37 mouse cellular contexts compared by ENCODE assay signal in the genomic region with DNA sequence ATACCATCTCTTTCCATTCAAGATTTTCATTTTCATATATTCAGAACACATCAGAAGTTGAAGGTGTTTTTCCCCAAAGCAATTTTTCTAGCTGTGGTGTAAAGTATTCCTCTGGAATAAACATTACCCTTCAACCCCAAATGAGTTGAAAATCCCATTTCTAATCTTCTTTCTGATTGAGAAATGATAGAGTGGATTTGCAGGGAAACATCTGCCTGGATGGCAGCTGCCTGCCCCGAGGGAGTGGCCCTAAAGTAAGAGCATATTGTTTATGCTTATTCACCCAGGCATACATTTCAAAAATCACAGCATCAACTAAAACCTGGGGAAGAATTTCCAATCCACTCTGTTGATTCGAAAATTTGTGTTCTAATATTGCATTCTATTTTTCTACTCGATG. TPM values are rescaled to one million over a fixed set of nuclear protein-coding genes. Genes with fewer than 3 reads are reported as not detected.
"Had no signal": no experiment of that assay in that cellular context is flagged by ENCODE, and none has a peak within 500 bp of the region (broad histone marks: within the 10 kb centered on the region; RNA-seq: fewer than 3 reads in every experiment).

No protein-coding gene starts in this region.

- H3K36me3 ChIP-seq: heart, embryonic 10.5 days; heart, embryonic 12.5 days; hindbrain, embryonic 13.5 days; hindbrain, embryonic 15.5 days; kidney, embryonic 15.5 days; limb, embryonic 13.5 days; limb, embryonic 15.5 days had no signal

- H3K4me1 ChIP-seq: heart, embryonic 12.5 days; limb, embryonic 15.5 days had no signal

- H3K4me3 ChIP-seq: heart, embryonic 10.5 days; heart, embryonic 12.5 days; hindbrain, embryonic 13.5 days; hindbrain, embryonic 15.5 days; kidney, embryonic 15.5 days; limb, embryonic 13.5 days; limb, embryonic 15.5 days had no signal

- H3K9ac ChIP-seq: forebrain, postnatal 0 days; heart, embryonic 12.5 days; hindbrain, embryonic 13.5 days; hindbrain, embryonic 15.5 days; kidney, embryonic 15.5 days; limb, embryonic 13.5 days; limb, embryonic 15.5 days had no signal

- H3K27me3 ChIP-seq: heart, embryonic 12.5 days; hindbrain, embryonic 13.5 days; limb, embryonic 13.5 days; limb, embryonic 15.5 days had no signal

- H3K9me3 ChIP-seq: heart, embryonic 10.5 days; heart, embryonic 12.5 days; hindbrain, embryonic 13.5 days; hindbrain, embryonic 15.5 days; kidney, embryonic 15.5 days; limb, embryonic 13.5 days; limb, embryonic 15.5 days had no signal

- DNase-seq: forebrain, postnatal 0 days; gastrocnemius, postnatal 14 days; gastrocnemius, postnatal 36 days; heart, adult 18-20 months; heart, postnatal 10 days; kidney, adult 11 months; kidney, adult 2 months; kidney, adult 9 months; kidney, postnatal 14 days; kidney, postnatal 36 days; layer of hippocampus, adult 9-11 months; layer of hippocampus, postnatal 36 days; left cerebral cortex, postnatal 4 days had no signal

- ATAC-seq: forebrain, postnatal 0 days; hindbrain, postnatal 0 days; intestine, embryonic 16.5 days had no signal

- H3K27ac ChIP-seq: heart, embryonic 10.5 days; hindbrain, embryonic 13.5 days; hindbrain, embryonic 15.5 days; hindbrain, postnatal 0 days; kidney, embryonic 15.5 days; kidney, postnatal 0 days; limb, embryonic 13.5 days; limb, embryonic 15.5 days had no signal

- H3K4me2 ChIP-seq: heart, embryonic 12.5 days; hindbrain, embryonic 13.5 days; hindbrain, embryonic 15.5 days; kidney, embryonic 15.5 days; limb, embryonic 13.5 days; limb, embryonic 15.5 days had no signal

RNA-seq across cellular contexts. Expression of a gene that starts 52.3 kb away (rescaled TPM):
- total RNA-seq: forebrain, postnatal 0 days; gastrocnemius, adult 18-20 months; gastrocnemius, adult 8-10 months; gastrocnemius, postnatal 14 days; gastrocnemius, postnatal 36 days; heart, adult 18-20 months; heart, adult 8-10 months; heart, postnatal 10 days; heart, postnatal 25 days; hematopoietic stem cell, adult 5-6 weeks; hindbrain, postnatal 0 days; layer of hippocampus, adult 18-20 months; layer of hippocampus, adult 8-10 months; layer of hippocampus, postnatal 36 days; left cerebral cortex, adult 18-20 months; left cerebral cortex, adult 8-10 months; left cerebral cortex, postnatal 25 days; left cerebral cortex, postnatal 4 days had no signal
- polyA plus RNA-seq: gonadal fat pad, adult 2 months; heart, embryonic 10.5 days; heart, embryonic 12.5 days; heart, embryonic 14.5 days; heart, embryonic 16.5 days; hindbrain, embryonic 13.5 days; hindbrain, embryonic 15.5 days; intestine, embryonic 14.5 days had no signal
